Mouse (Mus musculus): ENCODE results near the gene Zfp423. TPM values are rescaled to one million over a fixed set of nuclear protein-coding genes. Genes with fewer than 3 reads are reported as not detected.

Gene Zfp423
- polyA plus RNA-seq, 1 experiment, result not detected

GRCm38 (mm10) chr8:87656484-87657230 is 302.7 kb downstream of the Zfp423 start:
- Histone ChIP-seq H3K4me3 (ENCODE audit: insufficient read depth, low read depth, low read length) (peak overlapping the region; percentile 27), H3K27ac (ENCODE audit: insufficient read depth, low read depth, low read length) (no peak overlapping the region), H3K4me1 (ENCODE audit: control insufficient read depth, insufficient read depth, low read length) (peaks cover 19% of the 10 kb centered on the region)
- no peak for TF ChIP-seq POLR2A (IDR thresholded peaks at IDR 0.05; ENCODE audit: insufficient read depth, low read depth, low read length)
- TF ChIP-seq CTCF (IDR thresholded peaks at IDR 0.05; ENCODE audit: insufficient read depth, low read depth, low read length), result no peak
- WGBS, result 8% methylated on average over 35 of the region's 35 CpGs

- Histone ChIP-seq H3K27ac (ENCODE audit: insufficient read depth, low read depth, low read length) (no peak overlapping the region), H3K4me1 (ENCODE audit: control insufficient read depth, insufficient read depth, low read length) (peaks cover 19% of the 10 kb centered on the region), H3K4me3 (ENCODE audit: insufficient read depth, low read depth, low read length) (no peak overlapping the region)
- whole genome bisulfite sequencing, result 87% methylated on average over 9 of the region's 9 CpGs
- TF ChIP-seq POLR2A (IDR thresholded peaks at IDR 0.05; ENCODE audit: insufficient read depth, low read depth, low read length) (no peak), CTCF (IDR thresholded peaks at IDR 0.05; ENCODE audit: insufficient read depth, low read depth, low read length) (no peak)
Measured at GRCm38 (mm10) chr8:87655946-87656345, 303.4 kb downstream of the Zfp423 start.

DNA sequence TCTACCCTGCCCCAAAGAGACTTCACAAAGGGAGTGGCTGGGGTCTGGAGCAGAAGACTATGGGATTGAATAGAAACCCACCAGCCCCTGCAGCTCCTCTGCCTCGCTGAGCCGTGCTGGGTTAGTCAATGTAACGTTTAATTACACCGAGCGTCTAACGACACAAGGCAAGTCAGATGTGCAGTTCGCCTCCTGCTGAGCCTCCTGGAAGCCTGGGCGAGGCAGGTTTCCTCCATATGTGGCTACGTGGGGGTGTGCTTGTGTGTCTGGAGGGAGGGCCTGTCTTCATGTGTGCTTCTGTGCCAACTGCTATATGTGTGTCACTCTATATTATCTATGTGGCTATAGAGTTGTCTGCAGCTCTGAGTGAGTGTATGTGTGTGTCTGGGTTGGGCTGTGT is 311.6 kb downstream of the Zfp423 start:
- Histone ChIP-seq H3K4me3 (ENCODE audit: insufficient read depth, low read depth, low read length) (no peak overlapping the region), H3K4me1 (ENCODE audit: control insufficient read depth, insufficient read depth, low read length) (0 out of 2 replicates have a peak, but pooled peaks cover 4% of the 10 kb centered on the region), H3K27ac (ENCODE audit: insufficient read depth, low read depth, low read length) (no peak overlapping the region)
- no peak for TF ChIP-seq POLR2A (IDR thresholded peaks at IDR 0.05; ENCODE audit: insufficient read depth, low read depth, low read length)
- no peak for TF ChIP-seq CTCF (IDR thresholded peaks at IDR 0.05; ENCODE audit: insufficient read depth, low read depth, low read length)
- WGBS, result 43% methylated on average over 9 of the region's 9 CpGs

GRCm38 (mm10) chr8:87645829-87646483 is 313.4 kb downstream of the Zfp423 start:
- no peak overlapping the region for H3K27ac ChIP-seq (ENCODE audit: insufficient read depth, low read depth, low read length)
- WGBS, result 90% methylated on average over 5 of the region's 5 CpGs
- TF ChIP-seq CTCF (IDR thresholded peaks at IDR 0.05; ENCODE audit: insufficient read depth, low read depth, low read length), result no peak
- TF ChIP-seq POLR2A (IDR thresholded peaks at IDR 0.05; ENCODE audit: insufficient read depth, low read depth, low read length), result no peak
- no peak overlapping the region for H3K4me3 ChIP-seq (ENCODE audit: insufficient read depth, low read depth, low read length)
- H3K4me1 ChIP-seq (ENCODE audit: control insufficient read depth, insufficient read depth, low read length), result 0 out of 2 replicates have a peak, but pooled peaks cover 4% of the 10 kb centered on the region

- H3K27ac ChIP-seq (ENCODE audit: insufficient read depth, low read depth, low read length), result no peak overlapping the region
- TF ChIP-seq POLR2A (IDR thresholded peaks at IDR 0.05; ENCODE audit: insufficient read depth, low read depth, low read length), result no peak
- TF ChIP-seq CTCF (IDR thresholded peaks at IDR 0.05; ENCODE audit: insufficient read depth, low read depth, low read length), result no peak
- no peak overlapping the region for H3K4me3 ChIP-seq (ENCODE audit: insufficient read depth, low read depth, low read length)
- H3K4me1 ChIP-seq (ENCODE audit: control insufficient read depth, insufficient read depth, low read length), result 0 out of 2 replicates have a peak, but pooled peaks cover 4% of the 10 kb centered on the region
- 45% methylated on average over 6 of the region's 6 CpGs for WGBS
Measured at GRCm38 (mm10) chr8:87645371-87645770, 314.0 kb downstream of the Zfp423 start.

GRCm38 (mm10) chr8:87640930-87641329 is 318.5 kb downstream of the Zfp423 start:
- Histone ChIP-seq H3K4me3 (ENCODE audit: insufficient read depth, low read depth, low read length) (no peak overlapping the region), H3K4me1 (ENCODE audit: control insufficient read depth, insufficient read depth, low read length) (no peaks in the 10 kb centered on the region), H3K27ac (ENCODE audit: insufficient read depth, low read depth, low read length) (no peak overlapping the region)
- WGBS, result 31% methylated on average over 3 of the region's 3 CpGs
- TF ChIP-seq CTCF (IDR thresholded peaks at IDR 0.05; ENCODE audit: insufficient read depth, low read depth, low read length) (no peak), POLR2A (IDR thresholded peaks at IDR 0.05; ENCODE audit: insufficient read depth, low read depth, low read length) (no peak)

- Histone ChIP-seq H3K27ac (ENCODE audit: insufficient read depth, low read depth, low read length) (no peak overlapping the region), H3K4me1 (ENCODE audit: control insufficient read depth, insufficient read depth, low read length) (no peaks in the 10 kb centered on the region), H3K4me3 (ENCODE audit: insufficient read depth, low read depth, low read length) (no peak overlapping the region)
- no peak for TF ChIP-seq POLR2A (IDR thresholded peaks at IDR 0.05; ENCODE audit: insufficient read depth, low read depth, low read length)
- TF ChIP-seq CTCF (IDR thresholded peaks at IDR 0.05; ENCODE audit: insufficient read depth, low read depth, low read length), result no peak
- 81% methylated on average over 11 of the region's 11 CpGs for WGBS
Measured at GRCm38 (mm10) chr8:87636226-87636742, 323.1 kb downstream of the Zfp423 start.

- TF ChIP-seq POLR2A (IDR thresholded peaks at IDR 0.05; ENCODE audit: insufficient read depth, low read depth, low read length) (no peak), CTCF (IDR thresholded peaks at IDR 0.05; ENCODE audit: insufficient read depth, low read depth, low read length) (no peak)
- H3K27ac ChIP-seq (ENCODE audit: insufficient read depth, low read depth, low read length), result no peak overlapping the region
- WGBS, result 92% methylated on average over 7 of the region's 7 CpGs
- H3K4me1 ChIP-seq (ENCODE audit: control insufficient read depth, insufficient read depth, low read length), result no peaks in the 10 kb centered on the region
- H3K4me3 ChIP-seq (ENCODE audit: insufficient read depth, low read depth, low read length), result no peak overlapping the region
Measured at GRCm38 (mm10) chr8:87631776-87632175, 327.6 kb downstream of the Zfp423 start.

- WGBS, result 67% methylated on average over 6 of the region's 6 CpGs
- Histone ChIP-seq H3K4me3 (ENCODE audit: insufficient read depth, low read depth, low read length) (no peak overlapping the region), H3K4me1 (ENCODE audit: control insufficient read depth, insufficient read depth, low read length) (no peaks in the 10 kb centered on the region), H3K27ac (ENCODE audit: insufficient read depth, low read depth, low read length) (no peak overlapping the region)
- TF ChIP-seq CTCF (IDR thresholded peaks at IDR 0.05; ENCODE audit: insufficient read depth, low read depth, low read length), result no peak
- no peak for TF ChIP-seq POLR2A (IDR thresholded peaks at IDR 0.05; ENCODE audit: insufficient read depth, low read depth, low read length)
Measured at GRCm38 (mm10) chr8:87629656-87630055, 329.7 kb downstream of the Zfp423 start.
